Mouse (Mus musculus) midbrain, embryonic 10.5 days (tissue): ENCODE measurements around the gene Spata31d1b. TPM values are rescaled to one million over a fixed set of nuclear protein-coding genes. Genes with fewer than 3 reads are reported as not detected.
"Not testable (repeated sequence)": the region's sequence is repeated elsewhere in the genome, so short reads cannot be mapped to it uniquely, and the experiment has no call there.

ENCODE experiments used
- DNase-seq: peaks from one replicate; pipeline ENCODE4 v3.0.0-alpha.2; 2017; ENCODE audit warnings: low spot score
- H3K27ac ChIP-seq: fragments of 300-500 bp; sonication (generic); replicated peaks from 2 replicates; pipeline ENCODE4 v1.5.1; 2016; ENCODE audit warnings: mild to moderate bottlenecking
- H3K27me3 ChIP-seq: fragments of 300-500 bp; sonication (generic); 2 replicates; pipeline ENCODE4 v1.6.1; 2016; ENCODE audit warnings: low read depth, mild to moderate bottlenecking; ENCODE audit not compliant: poor library complexity, severe bottlenecking
- H3K36me3 ChIP-seq: fragments of 300-500 bp; sonication (generic); 2 replicates; pipeline ENCODE4 v1.6.1; 2016; ENCODE audit warnings: mild to moderate bottlenecking, moderate library complexity
- H3K4me1 ChIP-seq: fragments of 300-500 bp; sonication (generic); 2 replicates; pipeline ENCODE4 v1.6.1; 2016
- H3K4me3 ChIP-seq: fragments of 300-500 bp; sonication (generic); 2 replicates; pipeline ENCODE4 v1.5.1; 2016; ENCODE audit warnings: mild to moderate bottlenecking, moderate library complexity
- H3K9me3 ChIP-seq: fragments of 300-500 bp; sonication (generic); replicated peaks from 2 replicates; pipeline ENCODE4 v1.6.1; 2016; ENCODE audit warnings: mild to moderate bottlenecking
- WGBS: fragments of 180-500 bp; shearing (Covaris S2); methylation state at CpG from one replicate; pipeline ENCODE4 v1.1.7; 2016; 5-methylcytosine and 5-hydroxymethylcytosine counted together
- polyA plus RNA-seq: library from polyadenylated mRNA; unstranded; fragments of >200 nt; fragmentation: Nextera tagmentation; extraction: Ambion mirVana; gene quantifications from 2 replicates; pipeline ENCODE4 v1.2.1, GENCODE M21; 2016

Spata31d1b gene
- polyA plus RNA-seq, 1 experiment from 2014 or later = not detected

GRCm38 (mm10) chr13:59700137-59700536, 11.9 kb upstream of the Spata31d1b start:
- H3K9me3 ChIP-seq, H3K27ac ChIP-seq, H3K4me3 ChIP-seq, DNase-seq, H3K36me3 ChIP-seq: not testable (repeated sequence)
- WGBS = 59% methylated on average over 1 of the region's 1 CpGs
- peaks cover 15% of the 10 kb centered on the region for H3K4me1 ChIP-seq
- H3K27me3 ChIP-seq = peaks cover 37% of the 10 kb centered on the region

GRCm38 (mm10) chr13:59703514-59703913, 8.6 kb upstream of the Spata31d1b start:
- Histone ChIP-seq H3K4me1 (peaks cover 15% of the 10 kb centered on the region), H3K9me3 (no peaks in the 10 kb centered on the region), H3K36me3 (no peaks in the 10 kb centered on the region), H3K27ac (no peak overlapping the region), H3K4me3 (no peak overlapping the region), H3K27me3 (peaks cover 20% of the 10 kb centered on the region)
- no peak for DNase-seq
- 86% methylated on average over 12 of the region's 12 CpGs for WGBS

GRCm38 (mm10) chr13:59704562-59704961, 7.5 kb upstream of the Spata31d1b start:
- 67% methylated on average over 12 of the region's 12 CpGs for WGBS
- Histone ChIP-seq H3K4me3 (no peak overlapping the region), H3K27ac (peak overlapping the region; percentile 42), H3K9me3 (no peaks in the 10 kb centered on the region), H3K27me3 (peaks cover 20% of the 10 kb centered on the region), H3K4me1 (peaks cover 15% of the 10 kb centered on the region), H3K36me3 (no peaks in the 10 kb centered on the region)
- peak; percentile 20 for DNase-seq

GRCm38 (mm10) chr13:59710230-59710629, 1.9 kb upstream of the Spata31d1b start, which contains the start of gene Spata31d1a:
Spata31d1a (minus strand) TSS chr13:59710330.
- WGBS = 92% methylated on average over 15 of the region's 15 CpGs
- Histone ChIP-seq H3K36me3 (no peaks in the 10 kb centered on the region), H3K4me3 (no peak within 1 kb of the TSS), H3K27me3 (peaks cover 8% of the 10 kb centered on the region; the same call in 1 of the 2 replicates), H3K27ac (no peak within 1 kb of the TSS), H3K9me3 (no peaks in the 10 kb centered on the region), H3K4me1 (peaks cover 4% of the 10 kb centered on the region)
- DNase-seq = no peak

GRCm38 (mm10) chr13:59713710-59714109, 1.6 kb downstream of the Spata31d1b start:
- Histone ChIP-seq H3K36me3 (no peaks in the 10 kb centered on the region), H3K27ac (no peak overlapping the region), H3K4me1 (peaks cover 4% of the 10 kb centered on the region), H3K4me3 (no peak overlapping the region), H3K9me3 (no peaks in the 10 kb centered on the region), H3K27me3 (peaks cover 8% of the 10 kb centered on the region; the same call in 1 of the 2 replicates)
- no peak for DNase-seq
- 63% methylated on average over 3 of the region's 3 CpGs for WGBS

- not testable (repeated sequence) for H3K9me3 ChIP-seq, H3K27me3 ChIP-seq, H3K4me1 ChIP-seq, H3K36me3 ChIP-seq, H3K27ac ChIP-seq, DNase-seq, H3K4me3 ChIP-seq
- WGBS = 43% methylated on average over 6 of the region's 6 CpGs
These were observed 6.9 kb downstream of the Spata31d1b start for GRCm38 (mm10) chr13:59718857-59719440.

GRCm38 (mm10) chr13:59719475-59719874, 7.4 kb downstream of the Spata31d1b start:
- WGBS = 96% methylated on average over 1 of the region's 1 CpGs
- H3K27ac ChIP-seq = no peak overlapping the region
- 0 out of 2 replicates have a peak, but pooled peaks cover 3% of the 10 kb centered on the region for H3K4me1 ChIP-seq
- DNase-seq = no peak
- H3K9me3 ChIP-seq = no peaks in the 10 kb centered on the region
- 0 out of 2 replicates have a peak, but pooled peaks cover 2% of the 10 kb centered on the region for H3K27me3 ChIP-seq
- no peaks in the 10 kb centered on the region for H3K36me3 ChIP-seq
- H3K4me3 ChIP-seq = no peak overlapping the region

GRCm38 (mm10) chr13:59722089-59722488, 10.0 kb downstream of the Spata31d1b start:
- not testable (repeated sequence) for H3K4me3 ChIP-seq, H3K27ac ChIP-seq, H3K9me3 ChIP-seq, DNase-seq, H3K36me3 ChIP-seq
- H3K27me3 ChIP-seq = peaks cover 25% of the 10 kb centered on the region
- 94% methylated on average over 1 of the region's 1 CpGs for WGBS
- H3K4me1 ChIP-seq = peaks cover 13% of the 10 kb centered on the region

- 35% methylated on average over 29 of the region's 29 CpGs for WGBS
- H3K4me3 ChIP-seq = peak overlapping the region; percentile 21; the same call in 1 of the 2 replicates
- H3K27ac ChIP-seq = no peak overlapping the region
- H3K9me3 ChIP-seq = no peaks in the 10 kb centered on the region
- peaks cover 20% of the 10 kb centered on the region for H3K4me1 ChIP-seq
- H3K27me3 ChIP-seq = peaks cover 44% of the 10 kb centered on the region
- DNase-seq = no peak
- no peaks in the 10 kb centered on the region for H3K36me3 ChIP-seq
These were observed 14.2 kb downstream of the Spata31d1b start for GRCm38 (mm10) chr13:59726139-59726867.

GRCm38 (mm10) chr13:59728378-59729093, 16.5 kb downstream of the Spata31d1b start:
- 30% methylated on average over 7 of the region's 7 CpGs for WGBS
- H3K27ac ChIP-seq = peak overlapping the region; percentile 47; the same call in 1 of the 2 replicates

GRCm38 (mm10) chr13:59731652-59732051, 19.6 kb downstream of the Spata31d1b start, which contains the start of gene Spata31d1d:
Spata31d1d (minus strand) TSS chr13:59731752.
- whole genome bisulfite sequencing = 38% methylated on average over 7 of the region's 7 CpGs
- Histone ChIP-seq H3K27ac (no peak within 1 kb of the TSS), H3K9me3 (no peaks in the 10 kb centered on the region), H3K4me1 (peaks cover 15% of the 10 kb centered on the region), H3K27me3 (peaks cover 23% of the 10 kb centered on the region), H3K4me3 (no peak within 1 kb of the TSS), H3K36me3 (no peaks in the 10 kb centered on the region)
- no peak for DNase-seq

More at GRCm38 (mm10) chr13:59728378-59729093, 16.5 kb downstream of the Spata31d1b start:
- Histone ChIP-seq H3K9me3 (no peaks in the 10 kb centered on the region), H3K27me3 (peaks cover 44% of the 10 kb centered on the region), H3K36me3 (no peaks in the 10 kb centered on the region), H3K4me3 (no peak overlapping the region), H3K4me1 (peaks cover 20% of the 10 kb centered on the region)
- peak; percentile 82 for DNase-seq

GRCm38 (mm10) chr13:59733936-59734335, 21.9 kb downstream of the Spata31d1b start:
- WGBS = 77% methylated on average over 4 of the region's 4 CpGs
- no peaks in the 10 kb centered on the region for H3K9me3 ChIP-seq
- no peak overlapping the region for H3K27ac ChIP-seq
- H3K36me3 ChIP-seq = no peaks in the 10 kb centered on the region
- peaks cover 4% of the 10 kb centered on the region; the same call in 1 of the 2 replicates for H3K4me1 ChIP-seq
- DNase-seq = no peak
- H3K4me3 ChIP-seq = no peak overlapping the region
- H3K27me3 ChIP-seq = 0 out of 2 replicates have a peak, but pooled peaks cover 6% of the 10 kb centered on the region
